Mouse (Mus musculus): ENCODE measurements around the gene Vsig1. TPM values are rescaled to one million over a fixed set of nuclear protein-coding genes. Genes with fewer than 3 reads are reported as not detected.

Gene Vsig1
- not detected for polyA plus RNA-seq (2014; fragmentation: Illumina TruSeq; extraction: RNeasy Lipid Tissue Mini Kit (QIAGEN cat#74804); ENCODE audit: low replicate concordance)

DNA sequence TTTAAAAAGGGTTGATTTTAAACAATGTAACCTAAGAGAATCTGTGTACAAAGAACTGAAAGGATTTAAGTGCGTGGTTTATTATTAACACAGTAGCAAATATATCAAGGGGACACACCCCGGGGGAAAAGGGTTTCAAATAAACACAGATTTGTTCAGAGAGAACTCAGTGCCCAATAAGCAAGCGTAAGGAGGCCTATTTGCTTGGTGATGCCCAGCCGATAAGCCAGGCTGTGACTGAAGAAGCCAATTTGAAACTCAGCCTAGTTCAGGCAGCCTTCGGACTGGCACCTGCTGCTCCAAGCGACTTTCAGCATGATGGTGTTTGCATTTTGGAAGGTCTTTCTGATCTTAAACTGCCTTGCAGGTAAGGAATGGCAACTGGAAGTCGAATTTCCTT lies at the start of gene Vsig1:
Vsig1 (plus strand) TSS at position 249 of the 400 bp plus-strand sequence.

GRCm38 (mm10) chrX:140956272-140956940 lies 49.0 kb downstream of the Vsig1 start, which contains the start of the genes Psmd10 and Atg4a:
TSS of gene Psmd10 (minus strand) at chrX:140956728.
TSS of gene Atg4a (plus strand) at chrX:140956907.

Other genes starting within 250 kb of the Vsig1 start
- 36.5 TPM for gene Mid2, start 243.0 kb upstream of the Vsig1 start, polyA plus RNA-seq (2014; fragmentation: Illumina TruSeq; extraction: RNeasy Lipid Tissue Mini Kit (QIAGEN cat#74804); ENCODE audit: low replicate concordance)
- not detected for gene Tex13b, start 94.2 kb upstream of the Vsig1 start, polyA plus RNA-seq (2014; fragmentation: Illumina TruSeq; extraction: RNeasy Lipid Tissue Mini Kit (QIAGEN cat#74804); ENCODE audit: low replicate concordance)
- 32.2 TPM for gene Psmd10, start 49.1 kb downstream of the Vsig1 start, polyA plus RNA-seq (2014; fragmentation: Illumina TruSeq; extraction: RNeasy Lipid Tissue Mini Kit (QIAGEN cat#74804); ENCODE audit: low replicate concordance)
- 48.2 TPM for gene Atg4a, start 49.3 kb downstream of the Vsig1 start, polyA plus RNA-seq (2014; fragmentation: Illumina TruSeq; extraction: RNeasy Lipid Tissue Mini Kit (QIAGEN cat#74804); ENCODE audit: low replicate concordance)